Mouse (Mus musculus) liver, embryonic 14.5 days (tissue): ENCODE measurements around the gene Emp3. TPM values are rescaled to one million over a fixed set of nuclear protein-coding genes. Genes with fewer than 3 reads are reported as not detected.

ENCODE experiments used
- ATAC-seq: fragments of 200-750 bp; cut with Nextera tagmentation; 2 replicates; pipeline ENCODE4 v1.8.0; 2017; ENCODE audit warnings: moderate number of reproducible peaks, mild to moderate bottlenecking, moderate library complexity; ENCODE audit not compliant: insufficient read depth
- DNase-seq, 3 experiments: peaks; one replicate each; pipeline ENCODE4 v3.0.0-alpha.2; 2012 to 2013; ENCODE audit warnings: low read depth in 3 of 3, low spot score in 3 of 3
- H3K27ac ChIP-seq: fragments of 300-500 bp; sonication (generic); 2 replicates; pipeline ENCODE4 v1.5.1; 2014; ENCODE audit warnings: moderate library complexity, mild to moderate bottlenecking, control low read depth, inconsistent platforms
- H3K27me3 ChIP-seq: fragments of 300-500 bp; sonication (generic); 2 replicates; pipeline ENCODE4 v1.6.1; 2014; ENCODE audit warnings: mild to moderate bottlenecking, low read length, moderate library complexity; ENCODE audit not compliant: control insufficient read depth, insufficient read depth
- H3K36me3 ChIP-seq: fragments of 300-500 bp; sonication (generic); replicated peaks from 2 replicates; pipeline ENCODE4 v1.6.1; 2014; ENCODE audit warnings: low read depth; ENCODE audit not compliant: control insufficient read depth, insufficient read depth
- H3K4me1 ChIP-seq, 2 experiments: fragments of 200-500 bp in 1 of 2; fragments of 300-500 bp in 1 of 2; sonication (generic) in 1 of 2; replicated peaks; 2 replicates each; pipeline ENCODE4 v1.6.1; 2012 to 2014; ENCODE audit warnings: antibody characterized with exemption in 1 of 2, inconsistent platforms in 1 of 2, low read length in 1 of 2; ENCODE audit not compliant: control insufficient read depth in 2 of 2, insufficient read depth in 2 of 2
- H3K4me2 ChIP-seq: fragments of 300-500 bp; sonication (generic); 2 replicates; pipeline ENCODE4 v1.6.1; 2014; ENCODE audit warnings: low read depth, mild to moderate bottlenecking, control low read depth, moderate library complexity
- H3K4me3 ChIP-seq, 2 experiments: fragments of 200-500 bp in 1 of 2; fragments of 300-500 bp in 1 of 2; sonication (generic) in 1 of 2; 2 replicates each; pipeline ENCODE4 v1.5.1; 2012 to 2014; ENCODE audit warnings: low read depth in 2 of 2, low read length in 2 of 2, mild to moderate bottlenecking in 2 of 2, control low read depth in 1 of 2, inconsistent platforms in 1 of 2, moderate library complexity in 1 of 2; ENCODE audit not compliant: insufficient read depth in 1 of 2
- H3K9ac ChIP-seq: fragments of 300-500 bp; sonication (generic); replicated peaks from 2 replicates; pipeline ENCODE4 v1.6.1; 2014; ENCODE audit warnings: mild to moderate bottlenecking, control low read depth, moderate library complexity
- H3K9me3 ChIP-seq: fragments of 300-500 bp; sonication (generic); 2 replicates; pipeline ENCODE4 v1.6.1; 2016; ENCODE audit warnings: low read length, mixed read lengths; ENCODE audit not compliant: control insufficient read depth
- CTCF ChIP-seq: IDR thresholded peaks from 2 replicates; pipeline ENCODE4 v1.5.1; 2016; ENCODE audit warnings: antibody characterized with exemption, low read depth, control low read depth
- EP300 ChIP-seq: IDR thresholded peaks from 2 replicates; pipeline ENCODE4 v1.6.1; 2016; ENCODE audit warnings: antibody characterized with exemption, low read depth
- WGBS: fragments of 180-500 bp; shearing (Covaris S2); extraction: QIAGEN DNeasy Blood & Tissue Kit; methylation state at CpG from one replicate; pipeline ENCODE4 v1.1.7; 2014; ENCODE audit not compliant: insufficient replicate concordance; 5-methylcytosine and 5-hydroxymethylcytosine counted together
- polyA plus RNA-seq, 2 experiments: library from polyadenylated mRNA; depleted of rRNA in 1 of 2; stranded (reverse) in 1 of 2; unstranded in 1 of 2; fragments of >200 nt; fragmentation: Nextera tagmentation in 1 of 2; extraction: Ambion mirVana in 1 of 2; gene quantifications; 2 replicates each; pipeline versions ENCODE4 v1.2.1 to v1.2.3; 2012 to 2014

Emp3 gene
- polyA plus RNA-seq, 2 experiments: 29.0 to 54.9 TPM

GRCm38 (mm10) chr7:45920583-45921241 lies 492 bp downstream of the Emp3 start:
- DNase-seq (no peak), ATAC-seq (no peak)

GRCm38 (mm10) chr7:45919761-45920160 lies 1.4 kb downstream of the Emp3 start:
- WGBS: 52% methylated on average over 4 of the region's 4 CpGs
- no peak overlapping the region for H3K27ac ChIP-seq

More at GRCm38 (mm10) chr7:45920583-45921241, 492 bp downstream of the Emp3 start:
- Histone ChIP-seq H3K36me3 (no peaks in the 10 kb centered on the region), H3K27me3 (no peaks in the 10 kb centered on the region), H3K27ac (peak overlapping the region; percentile 18), H3K9me3 (no peaks in the 10 kb centered on the region), H3K4me2 (peak overlapping the region; percentile 66), H3K4me3 (peak overlapping the region; percentile 54 to 64), H3K9ac (peak overlapping the region; percentile 59), H3K4me1 (peaks cover 22 to 41% of the 10 kb centered on the region in 2 experiments)
- TF ChIP-seq EP300: no peak
- TF ChIP-seq CTCF: no peak
- WGBS: 14% methylated on average over 9 of the region's 9 CpGs

DNA sequence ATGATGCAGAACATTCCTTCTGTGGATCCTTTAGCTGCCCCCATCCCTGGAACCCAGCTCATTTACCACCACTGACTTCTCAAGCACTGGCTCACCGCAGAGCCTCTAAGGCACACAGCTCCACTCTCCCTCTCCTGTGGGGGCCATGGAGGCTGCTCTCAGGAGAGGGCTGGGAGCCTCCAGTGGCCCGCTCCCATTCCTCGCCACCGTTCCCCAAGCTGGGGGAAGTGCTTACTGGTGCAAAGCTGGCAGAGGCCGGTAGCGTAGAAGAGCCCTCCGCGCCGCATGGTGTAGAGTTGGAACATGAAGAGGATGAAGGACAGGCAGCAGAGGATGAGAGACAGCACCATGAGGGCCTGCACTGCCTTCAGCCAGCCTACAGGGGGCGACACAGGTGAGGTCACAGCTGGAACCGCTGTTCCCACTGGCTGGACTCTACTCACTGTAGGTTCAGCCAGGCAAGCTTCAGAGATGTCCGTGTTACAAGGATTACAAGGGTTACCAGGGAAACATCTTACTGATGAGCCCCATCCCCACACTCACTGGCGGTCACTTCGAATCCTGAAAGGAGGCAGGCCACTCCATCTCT lies 2.0 kb downstream of the Emp3 start:
- no peak overlapping the region for H3K4me3 ChIP-seq
- H3K4me2 ChIP-seq: peak overlapping the region; percentile 66
- H3K27me3 ChIP-seq: no peaks in the 10 kb centered on the region
- DNase-seq: no peak
- no peak overlapping the region for H3K9ac ChIP-seq
- H3K36me3 ChIP-seq: no peaks in the 10 kb centered on the region
- no peak overlapping the region for H3K27ac ChIP-seq
- 73% methylated on average over 14 of the region's 14 CpGs for WGBS
- ATAC-seq: no peak
- peaks cover 22 to 38% of the 10 kb centered on the region in 2 experiments for H3K4me1 ChIP-seq
- H3K9me3 ChIP-seq: no peaks in the 10 kb centered on the region
- peak; percentile 86 for TF ChIP-seq CTCF
- no peak for TF ChIP-seq EP300

More at GRCm38 (mm10) chr7:45919761-45920160, 1.4 kb downstream of the Emp3 start:
- Histone ChIP-seq H3K36me3 (no peaks in the 10 kb centered on the region), H3K9me3 (no peaks in the 10 kb centered on the region), H3K4me1 (peaks cover 22 to 41% of the 10 kb centered on the region in 2 experiments), H3K4me3 (peak overlapping the region in 1 of 2 experiments; percentile 54; a peak in 3 of 4 replicates), H3K9ac (no peak overlapping the region), H3K27me3 (no peaks in the 10 kb centered on the region), H3K4me2 (peak overlapping the region; percentile 66)
- TF ChIP-seq EP300 (no peak), CTCF (no peak)
- DNase-seq: no peak
- ATAC-seq: no peak

GRCm38 (mm10) chr7:45917926-45918325 lies 3.3 kb downstream of the Emp3 start:
- Histone ChIP-seq H3K36me3 (no peaks in the 10 kb centered on the region), H3K9ac (no peak overlapping the region), H3K9me3 (no peaks in the 10 kb centered on the region), H3K4me2 (no peak overlapping the region), H3K4me1 (peaks cover 17 to 34% of the 10 kb centered on the region in 2 experiments), H3K27ac (no peak overlapping the region), H3K4me3 (no peak overlapping the region), H3K27me3 (no peaks in the 10 kb centered on the region)
- TF ChIP-seq EP300 (no peak), CTCF (no peak)
- no peak for ATAC-seq
- DNase-seq: no peak
- 75% methylated on average over 15 of the region's 15 CpGs for WGBS

- DNase-seq (no peak), ATAC-seq (no peak)
- Histone ChIP-seq H3K27me3 (no peaks in the 10 kb centered on the region), H3K9ac (no peak overlapping the region; the same call in 1 of the 2 replicates), H3K36me3 (no peaks in the 10 kb centered on the region), H3K4me2 (peak overlapping the region; percentile 45), H3K9me3 (no peaks in the 10 kb centered on the region), H3K27ac (no peak overlapping the region), H3K4me1 (peaks cover 9 to 26% of the 10 kb centered on the region in 2 experiments), H3K4me3 (peak overlapping the region in 1 of 2 experiments; percentile 28; a peak in 1 of 4 replicates)
- WGBS: 43% methylated on average over 13 of the region's 13 CpGs
- TF ChIP-seq EP300 (no peak), CTCF (no peak)
Measured at GRCm38 (mm10) chr7:45917004-45917704, 4.0 kb downstream of the Emp3 start.
